Mouse (Mus musculus) lung, postnatal 0 days (tissue): ENCODE measurements around the gene Lrrc75a.

Experiments used
- CTCF ChIP-seq: IDR thresholded peaks from 2 replicates; pipeline ENCODE4 v1.5.1; 2016; ENCODE audit warnings: antibody characterized with exemption, mild to moderate bottlenecking
- EP300 ChIP-seq: IDR thresholded peaks from 2 replicates; pipeline ENCODE4 v1.6.1; 2016; ENCODE audit warnings: antibody characterized with exemption, mild to moderate bottlenecking, control low read depth

DNA sequence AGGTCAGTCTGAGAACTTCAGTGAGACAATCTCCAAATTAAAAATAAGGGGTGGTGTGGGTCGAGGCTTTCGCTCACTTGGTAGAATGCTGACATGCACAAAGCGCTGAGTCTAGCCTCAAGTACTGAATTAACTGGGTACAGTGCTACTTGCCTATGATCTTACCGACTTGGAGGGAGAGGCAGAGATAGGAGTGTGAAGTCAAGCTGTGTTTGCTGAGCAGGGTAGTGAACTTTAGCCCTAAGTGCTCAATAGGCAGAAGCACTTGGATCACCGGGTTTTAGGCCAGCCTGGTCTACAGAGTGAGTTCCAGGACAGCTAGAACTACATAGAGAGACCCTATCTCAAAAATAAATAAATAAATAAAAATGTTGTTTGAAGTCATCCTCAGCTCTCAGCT lies 91.1 kb downstream of the Lrrc75a start:
- TF ChIP-seq CTCF (no peak), EP300 (no peak)
